Mouse (Mus musculus) thymus, postnatal 25 days (tissue): ENCODE results near the gene Usp7.
"Not testable (repeated sequence)": the region's sequence is repeated elsewhere in the genome, so short reads cannot be mapped to it uniquely, and the experiment has no call there.

ENCODE experiments used
- DNase-seq: peaks from one replicate; pipeline ENCODE4 v3.0.0; 2022

The Usp7 gene

DNA sequence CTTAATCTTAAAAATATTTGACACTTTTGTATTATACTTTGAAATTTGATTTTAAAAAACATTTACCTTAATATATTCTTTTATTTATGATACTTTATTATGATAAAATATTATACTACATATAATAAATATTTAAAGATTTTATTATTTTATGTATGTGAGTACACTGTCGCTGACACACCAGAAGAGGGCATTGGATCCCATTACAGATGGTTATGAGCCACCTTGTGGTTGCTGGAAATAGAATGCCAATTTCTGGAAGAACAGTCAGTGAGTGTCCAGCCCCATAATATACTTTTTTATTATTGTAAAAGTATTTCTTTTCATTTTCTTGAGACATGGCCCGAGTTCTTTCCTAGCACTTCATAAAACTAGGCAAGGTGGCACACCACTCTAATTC, 10.4 kb downstream of the Usp7 start:
- no peak for DNase-seq

DNA sequence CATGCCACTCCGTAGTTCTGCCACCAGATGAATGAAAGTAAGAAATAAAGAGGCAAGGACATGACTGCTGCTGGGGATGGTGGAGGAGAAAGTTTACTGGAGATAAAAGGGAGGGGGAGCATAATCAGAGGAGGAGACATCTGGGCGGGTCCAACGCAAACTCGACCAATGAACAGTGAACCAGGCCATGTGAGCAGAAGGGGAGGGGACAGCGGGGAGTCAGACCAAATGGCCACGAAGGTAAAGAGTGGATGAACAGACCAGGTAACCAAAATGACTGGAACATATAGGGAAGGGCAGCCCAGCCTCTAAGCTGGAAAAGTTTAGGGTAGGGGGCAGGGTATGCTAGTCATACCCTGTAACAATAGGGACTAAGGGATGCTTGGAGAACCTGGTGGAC, 10.9 kb downstream of the Usp7 start:
- DNase-seq = no peak

DNA sequence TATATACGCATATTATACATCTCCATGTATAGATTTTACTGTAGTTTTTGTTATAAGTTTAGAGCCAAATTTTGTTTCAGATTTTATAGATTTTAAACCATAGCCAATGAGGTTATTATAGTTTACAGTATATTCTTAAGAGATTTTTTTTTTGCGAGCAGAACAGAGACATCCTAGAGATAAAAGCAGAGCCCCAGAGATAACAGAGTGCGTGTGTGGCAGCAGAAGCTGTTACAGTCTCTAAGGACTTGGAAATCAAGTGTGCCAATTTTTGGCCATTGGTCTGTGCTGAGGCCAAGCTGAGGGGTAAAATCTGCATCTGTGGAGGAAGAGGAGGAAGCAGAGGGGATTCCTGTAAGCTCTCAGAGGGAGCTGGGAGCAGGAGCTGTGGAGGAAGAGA, 11.9 kb downstream of the Usp7 start:
- DNase-seq = no peak

DNA sequence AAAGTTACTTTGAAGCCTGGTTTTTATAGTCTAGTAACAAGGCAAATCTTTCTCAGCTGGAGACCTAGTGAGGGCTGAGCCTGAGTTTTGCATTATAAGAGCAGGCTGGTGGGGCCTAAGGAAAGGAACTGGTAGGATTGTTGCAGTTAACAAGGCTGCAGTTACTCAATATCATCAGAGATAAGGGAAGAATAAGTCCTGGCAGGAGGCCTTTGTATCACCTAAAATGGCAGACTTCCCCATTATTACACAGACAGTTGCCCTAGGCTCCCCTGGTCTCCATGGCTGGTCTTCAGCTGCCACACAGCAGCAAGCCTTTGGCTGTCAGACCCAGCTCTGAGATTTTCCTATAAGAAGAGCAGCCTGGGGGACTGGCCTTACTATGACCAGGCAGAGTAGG, 13.4 kb downstream of the Usp7 start:
- DNase-seq = no peak

DNA sequence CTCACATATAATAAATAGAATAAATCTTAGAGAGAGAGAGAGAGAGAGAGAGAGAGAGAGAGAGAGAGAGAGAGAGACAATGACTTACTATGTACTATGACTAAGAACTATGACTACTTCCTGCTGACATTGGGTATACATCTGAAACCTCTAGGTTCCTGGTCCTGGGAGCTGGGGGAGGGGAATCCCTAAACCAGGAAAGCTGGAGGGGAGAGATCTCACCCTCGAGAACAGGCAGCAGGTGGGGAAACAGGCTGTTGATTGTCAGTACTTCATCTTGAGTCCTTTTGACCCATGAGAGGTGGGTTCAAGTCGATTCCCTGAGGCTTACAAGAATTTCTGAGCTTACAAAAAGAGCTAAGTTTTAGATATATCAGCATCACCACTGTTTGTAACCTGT, 14.9 kb downstream of the Usp7 start:
- no peak for DNase-seq

DNA sequence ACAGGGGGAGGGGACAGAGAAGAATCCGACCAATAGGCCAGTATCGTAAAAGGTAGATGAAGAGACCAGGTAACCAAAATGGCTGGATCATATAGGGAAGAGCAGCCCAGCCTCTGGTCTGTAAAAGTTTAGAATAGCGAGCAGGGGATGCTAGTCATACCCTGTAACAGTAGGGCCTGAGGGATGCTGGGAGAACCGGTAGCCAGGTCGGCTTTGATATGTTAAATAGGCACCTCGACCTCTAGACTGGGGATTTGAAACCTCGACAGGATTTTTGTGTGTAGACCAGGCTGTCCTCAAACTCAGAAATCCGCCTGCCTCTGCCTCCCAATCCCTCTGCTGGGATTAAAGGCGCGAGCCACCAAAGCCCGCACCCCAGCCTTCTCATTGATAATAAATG, 15.5 kb downstream of the Usp7 start:
- DNase-seq = no peak

DNA sequence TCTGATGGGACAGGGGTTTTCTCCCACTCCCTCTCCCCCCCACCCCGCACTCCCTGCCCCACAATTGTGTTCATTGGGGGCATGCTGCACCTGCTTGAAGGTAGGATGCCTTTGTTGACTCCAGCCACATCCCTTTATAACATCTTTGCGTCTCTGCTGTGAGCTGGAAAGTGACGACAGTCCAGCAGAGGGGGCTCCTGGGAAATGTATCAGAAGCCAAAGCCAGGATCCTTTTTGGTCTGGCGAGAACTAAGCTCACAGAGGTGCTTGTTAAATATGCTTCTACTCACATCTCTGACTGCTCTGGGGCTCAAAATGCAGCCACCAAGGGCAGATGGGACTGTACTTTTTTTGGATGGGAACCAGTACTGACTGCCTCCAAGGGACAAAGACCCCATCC, 21.0 kb downstream of the Usp7 start:
- no peak for DNase-seq

DNA sequence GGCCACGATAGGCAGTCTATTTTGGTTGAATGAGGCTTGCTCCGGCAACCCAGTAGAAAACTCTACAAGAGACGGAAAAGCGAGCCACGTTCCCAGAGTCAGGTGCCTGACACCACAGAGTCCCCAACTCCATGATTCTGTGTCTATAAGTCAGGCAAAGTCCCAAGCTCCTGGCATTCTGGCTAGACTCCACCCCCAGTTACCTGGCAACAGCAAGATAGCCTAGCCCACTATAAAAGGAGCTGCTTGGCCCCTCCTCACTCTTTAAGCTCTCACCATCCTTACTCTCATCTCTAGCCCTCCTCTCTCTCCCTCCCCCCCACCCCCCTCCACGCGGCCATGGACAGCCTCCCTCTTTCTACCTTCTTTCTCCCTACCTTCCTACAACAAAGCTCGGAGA, 21.8 kb downstream of the Usp7 start:
- not testable (repeated sequence) for DNase-seq

DNA sequence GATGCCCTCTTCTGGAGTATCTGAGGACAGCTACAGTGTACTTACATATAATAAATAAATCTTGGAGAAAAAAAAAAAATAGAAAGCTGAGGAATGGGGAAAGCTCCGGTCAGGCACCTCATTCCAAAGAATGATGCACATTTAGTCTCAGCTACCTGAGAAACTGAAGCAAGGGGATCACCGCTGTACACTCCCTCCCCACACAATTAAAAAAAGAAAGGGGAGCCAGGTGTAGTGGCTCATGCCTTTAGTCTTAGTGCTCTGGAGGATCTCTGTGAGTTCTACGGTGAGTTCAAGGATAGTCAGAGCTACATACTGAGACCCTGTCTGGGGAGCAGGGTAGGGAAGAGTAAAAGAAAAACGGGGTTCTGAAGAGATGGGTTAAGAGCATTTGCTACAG, 22.6 kb downstream of the Usp7 start:
- no peak for DNase-seq

DNA sequence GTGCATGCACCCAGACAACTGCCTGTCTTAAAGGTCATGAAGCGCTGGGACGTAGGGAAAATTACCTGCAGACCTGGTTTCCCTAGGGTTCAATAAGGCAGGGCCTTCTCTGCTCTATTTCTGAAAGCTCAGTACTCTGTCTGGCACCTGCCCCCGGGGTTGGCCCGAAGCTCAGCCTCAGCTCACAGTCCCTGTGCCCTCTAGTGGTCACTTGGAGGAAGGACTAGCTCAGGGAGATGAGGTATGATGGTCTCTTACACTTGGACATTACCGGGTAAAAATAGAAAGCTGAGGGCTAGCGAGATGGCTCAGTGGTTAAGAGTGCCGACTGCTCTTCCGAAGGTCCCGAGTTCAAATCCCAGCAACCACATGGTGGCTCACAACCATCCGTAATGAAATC, 23.0 kb downstream of the Usp7 start:
- peak; percentile 78 for DNase-seq

DNA sequence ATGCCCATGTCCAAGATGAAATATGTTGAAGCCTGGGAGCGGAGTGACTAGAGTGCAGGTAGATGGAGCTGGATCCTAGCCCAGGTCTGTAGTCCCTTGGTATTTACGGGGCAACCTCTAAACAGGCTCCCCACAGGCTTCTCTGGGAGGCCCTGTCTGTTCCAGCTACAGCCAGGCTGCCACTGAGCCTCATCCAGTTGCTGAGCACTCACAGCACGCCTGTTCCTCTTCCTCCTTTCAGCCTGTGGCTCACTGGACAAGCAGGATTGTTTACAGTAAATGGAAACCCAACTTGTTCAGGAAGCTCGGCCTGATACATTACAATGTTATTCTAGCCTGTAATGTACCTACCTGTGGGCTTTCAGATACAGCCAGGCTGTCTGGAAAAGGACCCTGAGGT, 23.5 kb downstream of the Usp7 start:
- DNase-seq = no peak

DNA sequence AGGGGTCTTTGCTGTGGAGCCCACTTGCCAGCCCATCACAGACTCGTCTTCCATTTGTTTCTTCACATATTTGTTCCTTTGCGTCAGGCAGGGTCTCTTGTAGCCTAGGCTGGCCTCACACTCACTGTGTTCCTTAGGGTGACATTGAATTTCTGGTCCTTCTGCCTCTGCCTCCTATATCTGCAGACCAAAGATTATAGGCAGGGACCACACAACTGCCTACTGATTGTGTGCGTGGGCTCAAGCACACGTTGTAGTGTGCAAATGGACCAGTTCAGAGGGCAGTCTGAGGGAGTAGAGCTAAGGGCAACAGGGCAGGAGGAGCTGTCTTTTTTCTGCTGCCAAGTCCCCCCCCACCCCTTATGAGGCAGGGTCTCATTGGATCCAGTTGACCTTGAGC, 24.0 kb downstream of the Usp7 start:
- DNase-seq = no peak

DNA sequence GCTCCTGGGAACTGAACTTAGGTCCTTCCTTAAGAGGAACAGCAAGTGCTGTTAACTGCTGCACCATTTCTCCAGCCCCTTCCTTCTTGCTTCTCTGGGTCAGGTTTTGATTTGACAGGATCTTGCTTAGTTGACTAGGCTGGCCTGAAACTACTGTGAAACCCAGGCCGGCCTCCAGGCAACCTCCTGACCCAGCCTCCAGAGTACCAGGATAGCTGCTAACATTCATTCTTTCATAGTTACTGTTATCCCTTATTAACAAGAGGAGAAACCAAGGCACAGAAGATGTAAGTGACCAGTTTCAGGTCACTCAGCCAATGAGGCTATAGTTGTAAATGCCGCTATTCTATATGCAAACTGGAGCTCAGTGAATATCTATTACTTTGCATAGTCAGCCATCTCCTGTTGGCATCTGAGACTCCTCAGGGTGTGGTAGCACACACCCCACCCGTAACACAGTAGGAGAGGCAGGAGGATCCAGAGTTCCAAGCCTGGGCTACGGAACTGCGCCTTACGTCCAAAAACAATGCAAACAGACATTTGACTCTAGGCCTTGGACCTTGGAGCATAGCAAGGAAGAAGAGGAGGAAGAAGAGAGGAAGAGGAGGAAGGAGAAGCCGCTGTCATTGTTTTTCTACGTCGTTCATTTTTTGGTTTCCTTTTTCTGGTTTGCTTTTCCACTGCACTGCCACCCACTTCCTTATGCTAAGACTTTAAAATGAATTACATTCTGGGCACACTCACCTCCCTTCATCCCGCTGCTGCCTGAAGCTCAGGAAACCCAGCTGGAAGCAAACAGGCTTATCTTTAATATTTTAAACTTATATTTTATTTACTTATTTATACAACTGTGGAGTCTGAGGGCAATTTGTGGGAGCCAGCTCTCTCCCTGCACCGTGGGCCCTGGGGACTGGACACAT, 24.7 kb downstream of the Usp7 start:
- DNase-seq = no peak

DNA sequence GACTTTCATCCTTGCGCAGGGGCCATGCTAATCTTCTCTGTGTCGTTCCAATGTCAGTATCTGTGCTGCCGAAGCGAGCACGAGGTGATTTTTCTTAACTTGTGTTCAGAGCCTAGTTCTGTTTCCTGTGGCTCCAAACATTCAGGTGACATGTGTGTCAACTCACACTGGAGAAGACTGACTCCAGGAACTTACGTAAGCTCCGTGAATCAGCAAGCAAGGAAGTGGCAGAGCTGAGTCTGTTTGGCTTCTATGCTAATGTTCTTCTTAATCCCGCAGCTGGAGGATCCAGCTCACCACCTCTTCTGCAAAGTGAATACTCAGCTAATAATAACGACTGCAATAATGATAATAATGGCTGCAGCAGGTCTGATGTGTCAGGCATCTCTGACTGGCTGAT, 25.9 kb downstream of the Usp7 start:
- DNase-seq = no peak

DNA sequence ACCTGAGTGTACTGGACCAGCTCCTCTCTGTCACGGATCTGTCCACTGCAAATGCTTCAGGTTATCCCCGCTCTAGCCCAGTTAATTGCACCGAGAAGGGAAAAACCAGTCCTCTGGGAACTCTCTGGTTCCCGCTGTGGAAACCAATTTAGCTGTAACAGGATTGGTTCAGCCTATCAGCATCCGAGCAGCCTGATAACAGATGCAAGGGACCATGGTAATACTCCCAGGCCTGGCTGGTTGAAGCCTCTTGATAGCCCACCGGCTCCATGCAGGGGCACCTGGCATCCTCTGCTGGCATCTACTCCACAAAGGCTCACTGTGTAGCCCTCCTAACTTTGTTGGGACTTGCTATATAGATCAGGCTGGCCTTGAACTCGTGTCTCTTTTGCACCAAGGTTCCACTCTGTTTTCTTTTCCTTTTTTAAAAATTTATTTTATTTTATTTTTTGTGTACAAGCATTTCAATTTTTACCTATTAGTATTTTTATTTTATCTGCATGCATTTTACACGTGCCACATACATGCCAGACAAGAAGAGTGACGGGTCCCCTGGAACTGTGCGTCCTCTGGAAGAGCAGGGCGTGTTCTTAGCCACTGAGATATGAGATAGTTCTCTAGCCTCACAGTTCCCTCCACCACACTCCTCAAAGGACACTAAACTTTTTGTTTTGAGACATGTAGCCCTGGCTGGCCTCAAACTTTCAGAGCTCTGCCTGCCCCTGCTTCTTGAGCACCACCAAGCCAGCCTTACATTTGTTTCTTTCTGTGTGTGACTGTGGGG, 27.8 kb downstream of the Usp7 start:
- no peak for DNase-seq

DNA sequence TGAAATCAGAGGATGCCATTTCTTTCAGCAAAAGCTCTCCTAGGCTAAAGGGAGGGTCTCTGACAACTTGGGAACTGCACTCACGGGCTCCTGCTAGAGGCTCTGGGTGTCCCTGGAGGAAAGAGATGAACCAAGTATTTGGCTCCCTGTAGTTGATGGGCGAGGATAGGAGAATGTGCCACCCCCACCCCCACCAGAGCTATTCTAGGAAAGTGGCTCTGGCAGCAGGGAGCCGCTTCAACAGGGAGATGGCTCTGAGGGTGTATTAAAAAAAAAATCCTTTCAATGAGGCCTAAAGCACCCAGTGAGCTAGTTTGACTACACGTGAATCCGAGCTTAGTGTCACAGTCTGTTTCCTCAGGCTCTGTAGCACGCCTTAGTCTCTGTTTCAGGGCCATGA, 29.1 kb downstream of the Usp7 start:
- no peak for DNase-seq

DNA sequence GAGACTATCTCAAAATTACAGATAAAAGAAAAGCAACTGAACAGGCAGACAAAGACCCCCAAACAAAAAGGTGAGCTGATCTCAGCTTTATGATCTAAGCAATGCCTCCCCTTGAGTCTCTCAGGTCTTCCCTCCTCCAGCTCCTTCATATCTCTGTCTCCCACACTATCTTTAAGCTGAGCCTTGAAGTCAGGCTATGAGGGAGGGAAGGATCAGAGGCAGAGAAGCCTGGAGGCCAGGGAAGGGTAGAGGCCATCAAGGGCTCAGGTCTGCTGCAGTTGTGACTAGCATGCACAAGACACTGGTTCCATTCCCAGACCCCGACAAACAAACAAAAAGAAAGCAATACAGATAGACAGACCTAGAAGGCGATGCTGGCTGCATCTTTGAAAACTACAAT, 30.2 kb downstream of the Usp7 start:
- DNase-seq = no peak

DNA sequence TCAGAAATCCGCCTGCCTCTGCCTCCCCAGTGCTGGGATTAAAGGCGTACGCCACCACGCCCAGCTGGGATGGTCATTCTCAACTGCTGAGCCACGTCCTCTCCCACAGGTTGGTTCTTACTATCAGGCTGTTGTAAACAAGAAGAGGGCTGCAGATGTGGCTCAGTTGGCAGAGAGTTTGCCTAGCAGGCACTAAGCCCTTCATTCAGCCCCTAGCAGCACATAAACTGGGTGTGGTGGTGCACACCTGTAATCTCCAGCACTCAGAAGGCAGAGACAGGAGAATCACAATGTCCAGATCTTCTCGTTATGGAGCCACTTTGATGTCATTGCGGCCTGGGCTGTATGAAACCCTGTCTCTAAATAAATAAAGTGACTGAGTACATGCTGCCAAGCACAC, 31.1 kb downstream of the Usp7 start:
- DNase-seq = no peak

DNA sequence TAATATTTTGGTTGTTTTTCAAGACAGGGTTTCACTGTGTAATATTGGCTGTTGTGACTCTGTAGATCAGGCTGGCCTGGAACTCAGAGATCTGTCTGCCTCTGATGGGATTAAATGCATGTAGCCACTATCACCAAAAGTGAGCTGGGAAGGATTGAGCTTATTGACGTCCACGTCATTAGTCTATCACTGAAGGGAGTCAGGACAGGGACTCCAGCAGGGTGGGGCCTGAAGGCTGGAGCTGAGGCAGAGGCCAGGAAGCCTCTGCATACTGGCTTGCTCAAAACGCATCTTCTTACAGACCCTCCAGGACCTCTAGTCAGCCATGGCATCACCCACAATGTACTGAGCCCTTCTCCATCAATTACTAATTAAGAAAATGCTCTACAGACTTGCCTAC, 33.1 kb downstream of the Usp7 start:
- DNase-seq = no peak

DNA sequence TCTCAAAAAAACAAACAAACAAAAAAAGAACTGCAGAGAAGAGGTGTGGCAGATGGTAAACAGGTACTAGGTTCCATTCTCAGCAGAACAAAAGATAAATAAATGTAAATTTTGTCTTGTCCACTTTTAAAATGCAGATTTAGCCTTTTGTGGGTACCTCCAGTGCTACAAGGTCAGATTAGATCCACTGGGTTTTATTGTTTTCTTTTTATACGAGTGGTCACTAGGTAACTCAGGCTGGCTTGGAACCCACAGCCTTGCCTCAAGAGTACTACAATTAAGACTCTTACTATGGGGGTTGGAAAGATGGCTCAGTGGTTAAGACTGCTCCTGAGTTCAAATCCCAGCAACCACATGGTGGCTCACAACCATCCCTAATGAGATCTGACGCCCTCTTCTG, 33.9 kb downstream of the Usp7 start:
- DNase-seq = no peak

DNA sequence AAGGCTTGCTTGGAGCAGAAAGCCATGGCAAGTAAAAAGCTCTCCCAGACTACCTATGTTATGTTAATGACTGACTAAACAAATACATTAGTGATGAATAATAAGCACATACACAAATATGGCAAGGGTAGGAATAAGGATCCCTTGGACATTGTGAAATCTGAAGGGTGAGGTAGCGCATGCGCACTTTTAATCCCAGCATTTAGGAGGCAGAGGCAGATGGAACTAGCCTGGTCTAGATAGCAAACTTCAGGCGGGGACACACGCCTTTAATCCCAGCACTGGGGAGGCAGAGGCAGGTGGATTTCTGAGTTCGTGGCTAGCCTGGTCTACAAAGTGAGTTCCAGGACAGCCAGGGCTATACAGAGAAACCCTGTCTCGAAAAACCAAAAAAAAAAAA, 34.5 kb downstream of the Usp7 start:
- DNase-seq = not testable (repeated sequence)

DNA sequence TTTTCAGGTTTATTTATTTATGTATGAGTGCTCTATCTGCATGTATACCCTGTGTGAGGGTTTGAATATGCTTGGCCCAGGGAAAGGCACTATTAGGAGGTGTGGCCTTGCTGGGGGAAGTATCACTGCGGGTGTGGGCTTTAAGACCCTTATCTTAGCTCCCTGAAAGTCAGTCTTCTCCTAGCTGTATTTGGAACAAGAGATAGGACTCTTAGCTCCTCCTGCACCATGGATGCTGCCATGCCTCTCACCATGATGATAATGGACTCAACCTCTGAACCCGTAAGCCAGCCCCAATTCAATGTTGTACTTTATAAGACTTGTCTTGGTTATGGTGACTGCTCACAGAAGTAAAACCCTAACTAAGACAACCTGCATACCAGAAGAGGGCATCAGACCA, 39.8 kb downstream of the Usp7 start:
- no peak for DNase-seq

DNA sequence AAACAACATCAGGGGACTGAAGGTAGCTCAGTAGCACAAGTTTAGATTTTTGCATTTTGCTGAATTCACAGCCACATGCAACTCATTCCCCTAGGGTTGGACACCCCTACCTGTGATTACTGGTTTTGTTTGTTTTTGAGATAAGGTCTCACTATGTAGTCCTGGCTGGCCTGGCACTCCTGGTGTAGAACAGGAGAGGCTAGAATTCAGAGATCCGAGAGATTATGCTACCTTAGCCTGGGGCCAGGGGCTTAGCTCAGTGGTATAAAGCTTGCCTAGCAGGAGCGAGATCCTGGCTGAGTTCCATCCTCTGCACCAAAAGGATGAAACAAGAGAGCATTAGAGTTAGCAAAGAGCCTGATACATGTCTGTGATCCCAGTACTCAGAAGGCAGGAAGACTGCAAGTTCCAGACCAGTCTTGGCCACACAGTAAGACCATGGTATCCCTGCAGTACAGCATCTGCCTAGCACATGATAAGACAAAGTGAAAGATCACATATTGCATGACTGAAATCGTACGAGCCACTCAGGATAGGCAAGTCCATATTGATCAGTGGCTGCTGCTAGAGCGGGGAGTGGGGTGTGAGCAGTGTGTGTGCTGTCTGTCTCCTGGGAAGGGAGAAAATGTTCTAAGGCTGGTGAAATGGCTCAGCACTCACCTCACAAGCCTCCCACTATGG, 40.4 kb downstream of the Usp7 start:
- no peak for DNase-seq

DNA sequence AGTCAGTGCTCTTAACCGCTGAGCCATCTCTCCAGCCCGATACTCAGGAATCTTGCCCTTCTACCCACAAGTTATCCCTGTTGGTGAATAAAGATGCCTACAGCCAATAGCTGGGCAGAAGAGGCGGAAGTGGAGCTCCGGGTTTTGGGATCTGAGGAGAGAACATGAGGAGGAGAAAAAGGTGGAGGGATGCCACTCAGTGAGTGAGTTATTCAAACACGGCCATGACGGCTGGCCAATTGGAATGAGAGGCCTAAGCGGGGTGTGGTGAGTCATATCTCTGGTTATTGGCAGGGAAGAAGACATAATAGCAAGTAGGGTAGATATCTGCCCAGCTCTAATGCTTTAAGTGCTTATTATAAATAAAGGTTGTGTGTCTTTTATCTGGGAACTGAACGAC, 43.2 kb downstream of the Usp7 start:
- no peak for DNase-seq
